Mouse (Mus musculus): Measurements from ENCODE around the gene Calml3.

Gene Calml3

GRCm38 (mm10) chr13:3782499-3782898, 21.6 kb downstream of the Calml3 start:
- DNase-seq (ENCODE audit: low spot score in 2 of 2): peak in 1 of 2 experiments; percentile 14

- DNase-seq (ENCODE audit: low spot score in 2 of 2): peak; percentile 32 to 64
These were observed 24.4 kb downstream of the Calml3 start for GRCm38 (mm10) chr13:3779575-3780226.

GRCm38 (mm10) chr13:3778591-3779364, 25.3 kb downstream of the Calml3 start:
- peak; percentile 27 to 43 for DNase-seq (ENCODE audit: low spot score in 2 of 2)

GRCm38 (mm10) chr13:3777216-3777912, 26.8 kb downstream of the Calml3 start:
- no peak for DNase-seq (ENCODE audit: low spot score in 2 of 2)

- DNase-seq (ENCODE audit: low spot score in 2 of 2): no peak
These were observed 27.7 kb downstream of the Calml3 start for GRCm38 (mm10) chr13:3776446-3776845.

GRCm38 (mm10) chr13:3774991-3775390, 29.1 kb downstream of the Calml3 start:
- DNase-seq (ENCODE audit: low spot score in 2 of 2): no peak

GRCm38 (mm10) chr13:3774280-3774679, 29.8 kb downstream of the Calml3 start:
- DNase-seq (ENCODE audit: low spot score in 2 of 2): no peak

GRCm38 (mm10) chr13:3773149-3773688, 30.9 kb downstream of the Calml3 start:
- no peak for DNase-seq (ENCODE audit: low spot score in 2 of 2)

- DNase-seq (ENCODE audit: low spot score in 2 of 2): no peak
These were observed 32.9 kb downstream of the Calml3 start for GRCm38 (mm10) chr13:3771221-3771620.

GRCm38 (mm10) chr13:3770170-3771024, 33.7 kb downstream of the Calml3 start:
- peak; percentile 20 to 48 for DNase-seq (ENCODE audit: low spot score in 2 of 2)

GRCm38 (mm10) chr13:3769531-3769930, 34.6 kb downstream of the Calml3 start:
- no peak for DNase-seq (ENCODE audit: low spot score in 2 of 2)

- DNase-seq (ENCODE audit: low spot score in 2 of 2): no peak
These were observed 35.5 kb downstream of the Calml3 start for GRCm38 (mm10) chr13:3768621-3769020.

GRCm38 (mm10) chr13:3767086-3767485, 37.0 kb downstream of the Calml3 start:
- DNase-seq (ENCODE audit: low spot score in 2 of 2): no peak

GRCm38 (mm10) chr13:3765781-3766180, 38.3 kb downstream of the Calml3 start:
- DNase-seq (ENCODE audit: low spot score in 2 of 2): no peak

GRCm38 (mm10) chr13:3761131-3761530, 43.0 kb downstream of the Calml3 start:
- DNase-seq (ENCODE audit: low spot score in 2 of 2): no peak

GRCm38 (mm10) chr13:3758347-3758746, 45.8 kb downstream of the Calml3 start:
- no peak for DNase-seq (ENCODE audit: low spot score in 2 of 2)

GRCm38 (mm10) chr13:3753291-3753690, 50.8 kb downstream of the Calml3 start:
- DNase-seq (ENCODE audit: low spot score in 2 of 2): no peak
